Mouse (Mus musculus) forebrain, postnatal 0 days (tissue): ENCODE results near the gene Tm9sf1. TPM values are rescaled to one million over a fixed set of nuclear protein-coding genes. Genes with fewer than 3 reads are reported as not detected.

Source experiments
- ATAC-seq: fragments of 200-750 bp; cut with Nextera tagmentation; 2 replicates; pipeline ENCODE4 v1.8.0; 2017; ENCODE audit warnings: mild to moderate bottlenecking, moderate library complexity
- DNase-seq: peaks from one replicate; pipeline ENCODE4 v3.0.0-alpha.2; 2015
- H3K27ac ChIP-seq: fragments of 300-500 bp; sonication (generic); 2 replicates; pipeline ENCODE4 v1.5.1; 2014; ENCODE audit warnings: low read depth, mild to moderate bottlenecking, antibody characterized with exemption, low read length, moderate library complexity, mixed read lengths
- H3K27me3 ChIP-seq: fragments of 300-500 bp; sonication (generic); 2 replicates; pipeline ENCODE4 v1.6.1; 2014; ENCODE audit warnings: mild to moderate bottlenecking, low read length, mixed read lengths; ENCODE audit not compliant: insufficient read depth
- H3K36me3 ChIP-seq: fragments of 300-500 bp; sonication (generic); 2 replicates; pipeline ENCODE4 v1.6.1; 2014; ENCODE audit warnings: mild to moderate bottlenecking, moderate library complexity; ENCODE audit not compliant: insufficient read depth
- H3K4me1 ChIP-seq: fragments of 300-500 bp; sonication (generic); 2 replicates; pipeline ENCODE4 v1.6.1; 2014; ENCODE audit warnings: antibody characterized with exemption; ENCODE audit not compliant: insufficient read depth
- H3K4me2 ChIP-seq: fragments of 300-500 bp; sonication (generic); 2 replicates; pipeline ENCODE4 v1.6.1; 2014; ENCODE audit warnings: low read depth, mild to moderate bottlenecking, moderate library complexity
- H3K4me3 ChIP-seq: fragments of 300-500 bp; sonication (generic); 2 replicates; pipeline ENCODE4 v1.5.1; 2014; ENCODE audit warnings: low read depth, low read length, mixed read lengths
- H3K9ac ChIP-seq: fragments of 300-500 bp; sonication (generic); 2 replicates; pipeline ENCODE4 v1.6.1; 2014; ENCODE audit warnings: mild to moderate bottlenecking
- H3K9me3 ChIP-seq: fragments of 300-500 bp; sonication (generic); 2 replicates; pipeline ENCODE4 v1.6.1; 2016; ENCODE audit warnings: low read length
- CTCF ChIP-seq: sonication (generic); IDR thresholded peaks from 2 replicates; pipeline ENCODE4 v1.5.1; 2016; ENCODE audit warnings: antibody characterized with exemption, control low read depth, low read depth
- WGBS: fragments of 180-500 bp; shearing (Covaris S2); extraction: QIAGEN DNeasy Blood & Tissue Kit; methylation state at CpG from one replicate; pipeline ENCODE4 v1.1.7; 2014; 5-methylcytosine and 5-hydroxymethylcytosine counted together
- polyA plus RNA-seq: library from polyadenylated mRNA; unstranded; fragments of >200 nt; fragmentation: Nextera tagmentation; extraction: Ambion mirVana; gene quantifications from 2 replicates; pipeline ENCODE4 v1.2.1, GENCODE M21; 2015
- total RNA-seq: library from RNA; depleted of rRNA; stranded (reverse); fragments of >200 nt; gene quantifications from 2 replicates; pipeline ENCODE4 v1.2.3, GENCODE M21; 2014; rRNA removed

Gene Tm9sf1
- total RNA-seq (26.5 and 33.4 TPM in 2 replicates), polyA plus RNA-seq (36.0 and 48.4 TPM in 2 replicates)

- Histone ChIP-seq H3K9ac (peak within 1 kb of the TSS; percentile 93), H3K27me3 (no peaks in the 10 kb centered on the region), H3K36me3 (peaks cover 21% of the 10 kb centered on the region), H3K4me2 (peak within 1 kb of the TSS; percentile 61), H3K9me3 (no peaks in the 10 kb centered on the region), H3K4me3 (peak within 1 kb of the TSS; percentile 89), H3K4me1 (peaks cover 10% of the 10 kb centered on the region), H3K27ac (peak within 1 kb of the TSS; percentile 97)
- WGBS, result 1% methylated on average over 89 of the region's 89 CpGs
- DNase-seq (peak; percentile 87), ATAC-seq (peak; percentile 90)
- 0 out of 2 replicates have a peak, but pooled peaks have one; percentile 11 for TF ChIP-seq CTCF
Observed at GRCm38 (mm10) chr14:55643060-55643907, at the start of gene Tm9sf1. Gene Tm9sf1 (minus strand): TSS chr14:55643806.

DNA sequence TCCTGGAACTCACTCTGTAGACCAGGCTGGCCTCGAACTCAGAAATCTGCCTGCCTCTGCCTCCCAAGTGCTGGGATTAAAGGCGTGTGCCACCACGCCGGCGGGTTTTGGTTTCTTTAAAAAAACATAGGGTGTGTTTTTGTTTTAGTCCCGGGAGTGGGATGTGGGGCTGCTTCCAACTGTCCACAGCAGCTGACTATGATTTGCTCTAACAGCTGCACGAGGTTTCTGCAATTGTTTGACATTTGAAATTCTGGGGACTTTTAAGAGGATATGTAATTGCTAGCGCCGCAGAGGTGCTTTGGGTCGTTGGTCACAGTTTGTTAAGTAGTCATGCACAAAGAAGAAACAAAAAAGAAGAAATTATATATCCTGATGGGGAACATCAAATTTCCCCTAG, 45.8 kb upstream of the Tm9sf1 start:
- Histone ChIP-seq H3K27ac (no peak overlapping the region), H3K9ac (no peak overlapping the region), H3K4me2 (no peak overlapping the region), H3K4me1 (no peaks in the 10 kb centered on the region), H3K27me3 (no peaks in the 10 kb centered on the region), H3K4me3 (no peak overlapping the region), H3K36me3 (no peaks in the 10 kb centered on the region), H3K9me3 (no peaks in the 10 kb centered on the region)
- TF ChIP-seq CTCF, result no peak
- 80% methylated on average over 10 of the region's 10 CpGs for WGBS
- ATAC-seq (no peak), DNase-seq (no peak)

GRCm38 (mm10) chr14:55682118-55682493, 38.5 kb upstream of the Tm9sf1 start:
- Histone ChIP-seq H3K9me3 (no peaks in the 10 kb centered on the region), H3K4me3 (peak overlapping the region; percentile 70), H3K27me3 (no peaks in the 10 kb centered on the region), H3K4me1 (peaks cover 8% of the 10 kb centered on the region; the same call in 1 of the 2 replicates), H3K9ac (no peak overlapping the region; the same call in 1 of the 2 replicates), H3K4me2 (peak overlapping the region; percentile 96), H3K36me3 (peaks cover 26% of the 10 kb centered on the region), H3K27ac (peak overlapping the region; percentile 16; the same call in 1 of the 2 replicates)
- WGBS, result 10% methylated on average over 3 of the region's 3 CpGs
- DNase-seq (no peak), ATAC-seq (peak; percentile 13; the same call in 1 of the 2 replicates)
- TF ChIP-seq CTCF, result no peak

GRCm38 (mm10) chr14:55681160-55682117, 37.8 kb upstream of the Tm9sf1 start, which contains the start of gene Tinf2:
Gene Tinf2 (minus strand): TSS chr14:55681820.
- H3K4me2 ChIP-seq, result peak within 1 kb of the TSS; percentile 96
- under 1% methylated on average over 66 of the region's 66 CpGs for WGBS
- peak; percentile 85 for TF ChIP-seq CTCF
- peaks cover 8% of the 10 kb centered on the region; the same call in 1 of the 2 replicates for H3K4me1 ChIP-seq
- H3K27ac ChIP-seq, result peak within 1 kb of the TSS; percentile 77
- peaks cover 33% of the 10 kb centered on the region for H3K36me3 ChIP-seq
- no peaks in the 10 kb centered on the region for H3K27me3 ChIP-seq
- DNase-seq (peak; percentile 99), ATAC-seq (peak; percentile 99)
- H3K9me3 ChIP-seq, result no peaks in the 10 kb centered on the region
- H3K9ac ChIP-seq, result peak within 1 kb of the TSS; percentile 65
- peak within 1 kb of the TSS; percentile 70 for H3K4me3 ChIP-seq

- no peak for TF ChIP-seq CTCF
- Histone ChIP-seq H3K27me3 (no peaks in the 10 kb centered on the region), H3K27ac (no peak overlapping the region), H3K4me2 (no peak overlapping the region), H3K9ac (no peak overlapping the region), H3K36me3 (peaks cover 35% of the 10 kb centered on the region), H3K4me3 (no peak overlapping the region), H3K9me3 (no peaks in the 10 kb centered on the region), H3K4me1 (peaks cover 14% of the 10 kb centered on the region)
- WGBS, result 89% methylated on average over 4 of the region's 4 CpGs
- no peak for DNase-seq
- ATAC-seq, result no peak
Observed at GRCm38 (mm10) chr14:55677615-55678014, 34.0 kb upstream of the Tm9sf1 start.

DNA sequence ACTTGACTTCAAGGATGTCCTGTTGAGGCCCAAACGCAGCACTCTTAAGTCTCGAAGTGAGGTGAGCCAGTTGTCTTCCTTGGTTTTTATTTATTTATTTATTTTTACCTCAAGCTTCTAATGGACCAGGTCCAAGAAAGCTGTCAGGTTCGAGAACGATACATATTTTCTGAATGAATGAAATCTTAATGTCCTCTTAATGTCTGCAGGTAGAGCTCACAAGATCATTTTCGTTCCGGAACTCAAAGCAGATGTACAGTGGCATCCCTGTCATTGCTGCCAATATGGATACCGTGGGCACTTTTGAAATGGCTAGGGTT, 29.1 kb upstream of the Tm9sf1 start:
- Histone ChIP-seq H3K4me1 (peaks cover 16% of the 10 kb centered on the region), H3K27ac (peak overlapping the region; percentile 89; the same call in 1 of the 2 replicates), H3K4me3 (peak overlapping the region; percentile 85), H3K9me3 (no peaks in the 10 kb centered on the region), H3K36me3 (peaks cover 15% of the 10 kb centered on the region), H3K9ac (peak overlapping the region; percentile 65), H3K4me2 (peak overlapping the region; percentile 83), H3K27me3 (no peaks in the 10 kb centered on the region)
- DNase-seq, result no peak
- TF ChIP-seq CTCF, result no peak
- WGBS, result 79% methylated on average over 7 of the region's 7 CpGs
- no peak for ATAC-seq
